Mouse (Mus musculus): Measurements from ENCODE around the gene Padi4. TPM values are rescaled to one million over a fixed set of nuclear protein-coding genes. Genes with fewer than 3 reads are reported as not detected.

Gene Padi4
- polyA plus RNA-seq, 1 experiment, result 0.48 TPM

- WGBS, result 88% methylated on average over 7 of the region's 7 CpGs
- no peak for DNase-seq (ENCODE audit: low read depth, low spot score)
Observed at GRCm38 (mm10) chr4:140709111-140709510, 64.9 kb downstream of the Padi4 start.

- DNase-seq (ENCODE audit: low read depth, low spot score), result no peak
- 29% methylated on average over 18 of the region's 18 CpGs for WGBS
Observed at GRCm38 (mm10) chr4:140708297-140708927, 65.6 kb downstream of the Padi4 start.

GRCm38 (mm10) chr4:140707615-140708014, 66.4 kb downstream of the Padi4 start:
- DNase-seq (ENCODE audit: low read depth, low spot score), result no peak
- WGBS, result 58% methylated on average over 4 of the region's 4 CpGs

- WGBS, result 68% methylated on average over 4 of the region's 4 CpGs
- no peak for DNase-seq (ENCODE audit: low read depth, low spot score)
Observed at GRCm38 (mm10) chr4:140704166-140704565, 69.9 kb downstream of the Padi4 start.

- no peak for DNase-seq (ENCODE audit: low read depth, low spot score)
- 56% methylated on average over 8 of the region's 8 CpGs for WGBS
Observed at GRCm38 (mm10) chr4:140703636-140704035, 70.4 kb downstream of the Padi4 start.

GRCm38 (mm10) chr4:140702611-140703327, 71.3 kb downstream of the Padi4 start:
- WGBS, result 6% methylated on average over 36 of the region's 68 CpGs

GRCm38 (mm10) chr4:140701716-140702561, 72.1 kb downstream of the Padi4 start:
- 2% methylated on average over 85 of the region's 107 CpGs for WGBS
- no peak for DNase-seq (ENCODE audit: low read depth, low spot score)

More at GRCm38 (mm10) chr4:140702611-140703327, 71.3 kb downstream of the Padi4 start:
- no peak for DNase-seq (ENCODE audit: low read depth, low spot score)

GRCm38 (mm10) chr4:140701049-140701715, 72.9 kb downstream of the Padi4 start:
- no peak for DNase-seq (ENCODE audit: low read depth, low spot score)
- WGBS, result under 1% methylated on average over 61 of the region's 61 CpGs

GRCm38 (mm10) chr4:140700269-140701018, 73.6 kb downstream of the Padi4 start, which contains the start of gene Rcc2:
Gene Rcc2 (plus strand): TSS chr4:140700541.
- 10% methylated on average over 20 of the region's 20 CpGs for WGBS
- DNase-seq (ENCODE audit: low read depth, low spot score), result no peak

GRCm38 (mm10) chr4:140699441-140700127, 74.5 kb downstream of the Padi4 start:
- no peak for DNase-seq (ENCODE audit: low read depth, low spot score)
- 3% methylated on average over 29 of the region's 29 CpGs for WGBS

Other genes with a start within 250 kb of the Padi4 start
- 21.1 and 28.4 TPM in 2 replicates for gene Arhgef10l, start 108.2 kb downstream of the Padi4 start, polyA plus RNA-seq (2012; rRNA removed)
- 46.0 and 52.5 TPM in 2 replicates for gene Rcc2, start 73.7 kb downstream of the Padi4 start, polyA plus RNA-seq (2012; rRNA removed)
- not detected in 2 replicates for gene Padi6, start 31.6 kb downstream of the Padi4 start, polyA plus RNA-seq (2012; rRNA removed)
- gene Padi3, start 36.4 kb upstream of the Padi4 start, polyA plus RNA-seq (2012; rRNA removed), result not detected in 2 replicates
- gene Padi1, start 71.5 kb upstream of the Padi4 start, polyA plus RNA-seq (2012; rRNA removed), result 0.02 and 0.05 TPM in 2 replicates
- gene Padi2, start 132.1 kb upstream of the Padi4 start, polyA plus RNA-seq (2012; rRNA removed), result 2.1 and 2.4 TPM in 2 replicates
- gene Sdhb, start 187.0 kb upstream of the Padi4 start, polyA plus RNA-seq (2012; rRNA removed), result 328 and 371 TPM in 2 replicates
- 31.7 and 40.0 TPM in 2 replicates for gene Atp13a2, start 212.6 kb upstream of the Padi4 start, polyA plus RNA-seq (2012; rRNA removed)
- 10.4 and 10.6 TPM in 2 replicates for gene Mfap2, start 236.2 kb upstream of the Padi4 start, polyA plus RNA-seq (2012; rRNA removed)